Mouse (Mus musculus): ENCODE measurements around the gene Arxes1.
"Not testable (repeated sequence)": the region's sequence is repeated elsewhere in the genome, so short reads cannot be mapped to it uniquely, and the experiment has no call there.

DNA sequence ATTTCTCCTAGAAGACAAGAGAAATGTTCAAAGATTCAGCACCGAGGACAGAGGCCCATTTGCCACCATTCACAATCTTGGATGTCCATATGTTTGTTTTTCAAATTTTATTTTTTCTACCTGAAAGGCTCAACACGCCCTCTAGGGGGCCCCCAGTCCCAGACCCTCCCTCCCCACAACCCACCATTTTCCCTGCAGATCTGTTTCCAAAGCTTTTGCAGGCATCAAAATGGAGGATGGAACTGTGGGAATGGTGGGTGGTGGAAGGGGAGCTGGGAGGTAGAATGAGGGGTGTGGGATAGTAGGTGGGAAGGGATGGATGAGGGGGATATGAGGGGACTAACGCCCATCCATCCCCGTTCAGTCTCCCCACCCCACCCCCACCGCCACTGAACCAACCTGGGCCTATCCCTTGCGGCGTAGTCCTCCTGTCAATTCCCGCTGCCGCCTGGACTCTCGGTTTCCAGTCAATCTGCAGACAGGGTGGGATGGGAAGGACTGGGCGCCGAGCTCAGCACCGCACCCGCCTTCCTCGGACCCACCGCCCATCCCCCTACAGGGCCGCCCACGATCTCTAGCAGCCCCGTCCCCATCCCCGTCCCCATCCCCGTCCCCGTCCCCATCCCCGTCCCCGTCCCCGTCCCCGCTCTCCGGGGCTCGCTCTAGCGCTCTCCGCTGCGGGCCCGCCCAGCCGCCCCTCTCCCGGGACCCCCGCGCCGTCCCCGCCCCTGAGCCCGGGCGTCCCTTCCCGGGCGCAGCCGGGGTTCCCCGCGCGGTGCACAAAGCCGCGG is 34.2 kb downstream of the Arxes1 start:
- TF ChIP-seq POLR2A (IDR thresholded peaks at IDR 0.05; ENCODE audit: low read depth, low read length); CTCF (IDR thresholded peaks at IDR 0.05; ENCODE audit: extremely low read depth, insufficient read depth, insufficient read length, insufficient replicate concordance): not testable (repeated sequence)

All from spleen, adult 2 months (tissue).